Mouse (Mus musculus): ENCODE results near the gene Gp1ba.

The Gp1ba gene

DNA sequence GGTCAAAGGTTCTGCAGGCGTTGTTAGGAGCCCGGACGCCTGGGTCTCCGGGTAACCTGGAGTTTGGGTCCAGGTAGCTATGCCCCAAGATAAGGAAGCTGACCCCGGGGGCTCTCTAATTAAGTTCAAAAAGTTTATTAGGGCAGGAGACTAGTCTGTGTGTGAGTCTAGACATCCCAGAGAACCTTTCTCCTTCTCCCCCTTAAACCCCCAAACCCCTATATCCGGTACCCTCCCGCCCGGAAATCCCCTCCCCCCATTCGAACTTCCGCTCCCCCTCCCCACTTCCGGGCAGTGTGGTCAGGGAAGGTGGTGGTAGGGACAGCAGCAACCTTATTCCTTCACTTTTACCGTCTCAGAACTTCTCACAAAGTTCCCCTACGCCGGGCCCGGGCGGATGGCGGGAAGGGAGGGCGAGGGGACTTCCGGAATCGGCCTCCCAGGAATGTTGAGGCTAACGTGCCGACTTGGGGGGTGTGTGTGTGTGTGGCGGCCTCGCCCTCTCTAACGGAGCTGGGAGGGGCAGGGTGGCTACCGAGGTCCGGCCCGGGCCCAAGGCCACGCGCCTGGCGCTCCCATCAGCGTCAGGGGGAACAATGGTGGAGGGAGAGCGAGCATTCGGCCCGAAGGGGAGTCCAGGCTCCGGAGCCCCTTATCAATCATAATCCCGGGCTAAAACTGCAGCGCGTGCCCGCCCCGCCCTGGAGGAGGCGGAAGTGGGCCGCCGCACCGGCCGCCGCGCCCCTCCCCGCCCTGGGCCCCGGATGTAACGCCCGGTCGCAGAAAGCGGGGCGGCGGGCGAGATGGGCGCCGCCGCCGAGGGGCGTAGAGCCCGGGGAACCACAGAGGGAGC, 14.6 kb downstream of the Gp1ba start:
- peak; percentile 65 for DNase-seq (ENCODE audit: low spot score)

GRCm38 (mm10) chr11:70654198-70654922, 15.4 kb downstream of the Gp1ba start, which contains the start of gene Pfn1:
Pfn1 (minus strand) TSS chr11:70654644.
- peak; percentile 74 for DNase-seq (ENCODE audit: low spot score)

DNA sequence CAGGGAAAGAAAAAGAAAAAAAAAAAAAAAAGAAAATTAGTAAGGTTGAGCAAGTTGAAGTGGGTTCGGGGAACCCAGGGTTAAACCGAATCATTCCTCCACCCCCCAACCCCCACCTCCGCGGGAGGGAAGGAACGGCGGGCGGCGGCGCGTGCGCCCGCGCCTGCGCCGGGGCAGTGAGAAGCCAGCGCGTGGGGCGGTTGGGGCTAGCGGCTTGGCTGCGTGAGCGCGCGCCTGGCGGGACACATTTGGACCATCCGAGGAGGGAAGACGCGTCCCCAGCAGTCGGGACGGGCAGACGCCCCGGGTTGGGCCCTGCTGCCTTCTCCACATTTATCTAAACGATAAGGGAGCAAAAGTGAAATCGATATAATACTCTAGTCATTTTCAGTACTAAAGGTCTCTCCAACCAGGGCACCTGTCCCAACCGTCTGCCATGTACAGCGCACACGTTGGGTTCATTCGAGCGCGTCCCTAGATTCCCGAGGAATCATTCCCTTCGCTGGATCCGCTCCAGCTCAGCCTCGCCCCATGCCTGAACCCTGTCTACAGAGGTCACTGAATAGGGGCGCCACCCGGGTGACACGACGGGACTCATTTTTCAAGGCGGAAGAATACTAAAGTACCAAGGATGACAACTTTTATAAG, 16.1 kb downstream of the Gp1ba start:
- peak; percentile 77 for DNase-seq (ENCODE audit: low spot score)

- peak; percentile 71 for DNase-seq (ENCODE audit: low spot score)
Measured at GRCm38 (mm10) chr11:70655571-70656455, 16.9 kb downstream of the Gp1ba start.

DNA sequence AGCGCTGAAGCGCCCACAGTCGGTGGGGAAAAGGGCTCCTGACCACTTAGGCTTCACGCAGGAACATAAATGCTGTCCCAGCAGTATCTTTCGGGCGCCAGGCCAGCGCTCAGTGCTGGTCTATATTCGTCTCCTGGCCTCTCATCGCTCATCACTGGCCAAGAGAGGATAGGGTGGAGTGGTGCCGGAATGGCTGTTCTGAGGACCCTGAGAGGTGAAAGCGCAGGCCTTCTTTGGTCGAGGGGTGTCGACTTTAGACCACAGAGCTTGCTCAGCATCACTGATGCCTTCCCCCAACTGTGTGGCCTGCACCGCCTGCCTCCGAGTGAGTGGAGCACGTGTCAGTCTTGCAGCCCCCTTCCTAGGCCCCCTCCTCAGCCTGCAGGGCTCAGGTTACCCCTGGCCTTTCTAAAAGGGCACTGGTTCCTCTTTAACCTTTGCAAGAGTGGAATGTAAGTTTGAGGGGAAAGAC, 17.6 kb downstream of the Gp1ba start:
- DNase-seq (ENCODE audit: low spot score) = peak; percentile 53

GRCm38 (mm10) chr11:70656964-70657363, 18.0 kb downstream of the Gp1ba start, which contains the start of gene Eno3:
Eno3 (plus strand) TSS chr11:70657202.
- no peak for DNase-seq (ENCODE audit: low spot score)

DNA sequence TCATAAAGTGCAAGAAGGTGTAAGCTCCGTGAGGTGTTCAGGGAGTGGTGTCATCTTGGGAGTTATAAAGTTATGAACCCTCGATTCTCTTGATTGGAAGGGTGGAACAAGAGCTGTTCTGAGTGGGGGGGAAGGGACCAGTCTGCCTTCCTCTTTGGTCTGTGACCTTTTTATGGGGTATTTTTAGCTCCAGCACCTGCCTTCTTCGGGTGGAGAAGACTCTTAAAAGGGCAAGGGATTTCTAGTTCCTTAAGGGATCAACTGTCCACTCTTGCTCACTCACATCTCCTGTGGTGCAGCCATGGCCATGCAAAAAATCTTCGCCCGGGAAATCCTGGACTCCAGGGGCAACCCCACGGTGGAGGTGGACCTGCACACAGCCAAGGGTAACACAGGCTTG, 18.7 kb downstream of the Gp1ba start:
- no peak for DNase-seq (ENCODE audit: low spot score)

- DNase-seq (ENCODE audit: low spot score) = no peak
Measured at GRCm38 (mm10) chr11:70657991-70658390, 19.1 kb downstream of the Gp1ba start.

DNA sequence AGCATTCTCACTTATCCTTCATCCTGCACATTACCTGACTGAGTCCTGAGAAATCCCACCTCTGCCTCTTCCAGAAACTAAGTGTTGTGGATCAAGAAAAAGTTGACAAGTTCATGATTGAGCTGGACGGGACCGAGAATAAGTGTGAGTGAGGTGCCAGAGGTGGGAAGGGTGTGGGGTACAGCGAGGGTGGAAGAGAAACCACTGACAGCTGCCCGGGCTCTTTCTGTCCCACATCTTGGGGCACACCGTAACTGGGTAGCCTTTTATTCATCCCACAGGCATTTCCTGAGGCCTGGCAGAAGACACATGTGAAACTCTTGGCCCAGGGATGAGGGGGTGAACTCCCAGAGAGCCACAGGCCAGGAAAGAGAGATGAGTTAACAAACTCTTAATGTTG, 19.6 kb downstream of the Gp1ba start:
- no peak for DNase-seq (ENCODE audit: low spot score)

- DNase-seq (ENCODE audit: low spot score) = no peak
Measured at GRCm38 (mm10) chr11:70658942-70659341, 20.0 kb downstream of the Gp1ba start.

DNA sequence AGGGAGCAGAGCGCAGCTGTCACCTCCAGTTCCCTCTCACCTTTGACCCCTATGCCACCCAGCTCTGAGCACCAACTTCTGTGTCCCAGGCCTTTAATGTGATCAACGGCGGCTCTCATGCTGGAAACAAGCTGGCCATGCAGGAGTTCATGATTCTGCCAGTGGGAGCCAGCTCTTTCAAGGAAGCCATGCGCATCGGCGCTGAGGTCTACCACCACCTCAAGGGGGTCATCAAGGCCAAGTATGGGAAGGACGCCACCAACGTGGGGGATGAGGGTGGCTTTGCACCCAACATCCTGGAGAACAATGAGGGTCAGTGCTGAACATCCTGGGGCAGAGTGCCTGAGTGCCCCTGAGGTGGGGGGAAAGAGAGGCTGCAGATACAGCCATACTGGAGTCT, 21.6 kb downstream of the Gp1ba start:
- no peak for DNase-seq (ENCODE audit: low spot score)

DNA sequence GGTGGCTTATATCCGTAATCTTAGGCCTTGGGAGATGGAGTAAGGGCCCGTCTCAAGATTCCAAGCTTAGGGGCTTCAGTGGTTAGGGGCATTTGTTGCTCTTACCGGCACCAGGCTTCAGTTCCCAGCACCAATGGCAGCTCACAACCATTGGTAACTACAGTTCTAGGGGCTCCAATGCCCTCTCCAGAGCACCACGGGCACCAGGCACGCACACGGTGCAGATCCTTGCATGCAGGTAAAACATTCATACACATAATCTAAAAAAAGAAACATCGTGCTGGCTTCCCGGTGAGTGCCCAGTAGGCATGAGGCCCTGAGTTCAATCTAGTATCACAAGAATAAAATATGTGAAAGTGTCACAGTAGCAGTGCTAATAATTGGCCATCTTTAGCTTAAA, 24.2 kb downstream of the Gp1ba start:
- no peak for DNase-seq (ENCODE audit: low spot score)

DNA sequence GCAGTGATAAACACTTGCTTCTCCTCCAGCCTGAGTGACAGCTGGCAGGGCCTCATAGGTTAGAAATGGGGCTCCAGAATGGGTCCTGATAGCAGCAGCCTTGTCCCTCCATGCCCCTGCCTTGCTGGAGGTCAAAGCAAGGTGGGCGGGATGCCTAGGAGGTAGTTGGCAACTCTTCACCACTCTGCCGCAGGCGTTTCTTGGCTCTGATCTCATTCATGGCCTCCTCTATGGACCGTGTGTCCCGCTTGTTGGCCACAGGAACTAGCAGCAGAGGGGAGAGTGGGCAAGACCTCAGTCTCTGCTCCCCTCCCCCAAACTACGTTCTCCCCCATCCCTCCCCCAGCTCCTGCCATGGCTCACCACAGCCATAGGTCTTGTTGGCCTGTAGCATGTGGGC, 25.0 kb downstream of the Gp1ba start:
- no peak for DNase-seq (ENCODE audit: low spot score)

DNA sequence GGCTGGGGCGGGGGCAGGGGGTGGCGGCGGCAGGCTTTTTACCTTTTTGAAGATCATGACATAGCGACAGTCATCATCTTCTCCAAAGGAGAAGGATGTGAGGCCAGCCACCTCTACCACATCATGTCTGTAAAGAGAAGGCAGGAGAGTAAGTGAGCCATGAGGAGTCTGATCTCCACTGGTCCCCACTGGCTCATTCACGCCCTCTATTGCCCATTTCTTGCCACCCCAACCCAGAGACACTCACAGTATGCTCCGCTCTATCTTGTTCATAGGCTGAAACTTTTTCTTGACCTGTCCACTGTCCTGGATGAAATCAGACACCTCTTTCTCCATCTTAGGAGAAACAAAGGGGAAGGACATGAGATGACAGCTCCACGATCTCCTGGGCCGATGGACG, 25.8 kb downstream of the Gp1ba start:
- DNase-seq (ENCODE audit: low spot score) = no peak

DNA sequence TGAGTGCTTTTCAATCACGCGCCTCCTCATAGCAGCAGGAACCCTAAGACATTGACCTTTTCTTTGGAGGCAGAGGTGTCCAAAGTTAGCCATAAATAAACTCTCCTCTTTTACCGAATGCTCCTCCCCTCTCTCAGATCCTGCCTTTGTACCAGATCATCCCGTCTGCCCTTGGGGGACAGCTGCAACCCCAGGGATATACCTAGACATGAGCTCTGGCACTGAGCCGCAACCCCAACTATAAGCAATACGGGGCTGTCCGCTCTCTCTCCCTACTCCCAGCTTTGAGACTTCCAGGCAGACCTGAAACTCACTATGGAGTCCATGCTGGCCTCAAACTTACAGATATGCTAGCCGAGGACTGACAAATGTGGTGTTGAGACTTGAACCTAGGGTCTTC, 27.8 kb downstream of the Gp1ba start:
- no peak for DNase-seq (ENCODE audit: low spot score)

DNA sequence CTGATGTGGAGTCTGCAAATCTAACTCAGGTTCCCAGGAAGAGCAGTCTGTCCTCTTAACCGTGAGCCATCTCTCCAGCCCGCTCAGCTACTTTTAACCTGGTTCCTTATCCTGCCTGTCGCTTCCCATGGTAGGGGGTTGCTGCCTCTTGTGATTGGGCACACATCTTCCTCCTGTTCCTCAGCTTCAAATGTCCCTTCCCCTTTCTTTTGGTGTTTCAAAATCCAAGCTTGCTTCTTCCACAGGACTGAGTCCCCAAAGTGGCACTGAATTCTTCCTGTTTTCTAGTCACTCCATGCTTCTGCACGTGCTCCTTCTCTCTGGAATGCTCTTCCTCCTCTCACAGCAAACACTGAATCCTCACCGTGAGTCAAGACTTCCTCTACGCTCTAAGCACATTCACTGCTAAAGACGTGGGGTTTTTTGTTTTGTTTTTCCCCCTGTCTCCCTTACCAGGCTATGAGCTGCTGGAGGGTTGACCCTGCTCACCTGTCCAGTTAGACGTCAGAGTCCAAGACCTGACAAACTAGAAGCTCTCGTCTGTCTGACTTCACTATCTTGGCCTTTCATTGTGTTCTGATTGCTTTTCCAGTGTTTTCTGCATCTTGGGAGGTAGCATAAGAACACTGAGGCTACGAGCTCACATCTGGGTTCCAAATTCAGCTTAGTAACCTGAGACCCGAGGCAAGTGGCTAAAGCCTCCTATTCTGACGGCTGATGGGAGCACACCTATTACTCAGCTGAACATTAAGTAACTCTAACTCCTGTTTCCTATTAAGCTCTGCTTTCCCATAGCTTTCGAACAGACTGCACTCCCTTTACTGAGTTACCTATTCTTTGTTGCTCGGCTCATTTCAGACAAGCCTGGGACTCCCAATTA, 28.6 kb downstream of the Gp1ba start:
- no peak for DNase-seq (ENCODE audit: low spot score)

DNA sequence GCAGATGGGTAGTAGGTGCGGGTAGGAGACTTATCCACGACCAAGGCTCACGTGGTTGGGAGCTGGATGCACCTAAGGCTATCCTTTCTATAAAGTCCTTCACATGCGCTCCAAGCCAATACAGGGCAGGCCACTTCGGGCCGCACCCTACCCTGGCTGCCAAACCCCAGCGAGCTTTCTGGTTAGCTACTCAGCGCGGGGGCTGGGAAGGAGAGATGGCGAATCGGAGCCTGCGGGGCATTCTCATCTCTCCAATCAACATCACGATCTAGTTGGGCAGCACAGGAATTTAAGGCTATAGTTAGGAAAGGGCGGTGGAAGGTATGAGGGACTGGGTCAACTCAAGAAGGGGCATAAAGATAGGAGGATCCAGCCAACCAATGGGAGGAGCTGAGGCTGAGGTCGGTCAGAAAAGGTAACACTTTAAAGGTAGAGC, 29.4 kb downstream of the Gp1ba start:
- peak; percentile 59 for DNase-seq (ENCODE audit: low spot score)

DNA sequence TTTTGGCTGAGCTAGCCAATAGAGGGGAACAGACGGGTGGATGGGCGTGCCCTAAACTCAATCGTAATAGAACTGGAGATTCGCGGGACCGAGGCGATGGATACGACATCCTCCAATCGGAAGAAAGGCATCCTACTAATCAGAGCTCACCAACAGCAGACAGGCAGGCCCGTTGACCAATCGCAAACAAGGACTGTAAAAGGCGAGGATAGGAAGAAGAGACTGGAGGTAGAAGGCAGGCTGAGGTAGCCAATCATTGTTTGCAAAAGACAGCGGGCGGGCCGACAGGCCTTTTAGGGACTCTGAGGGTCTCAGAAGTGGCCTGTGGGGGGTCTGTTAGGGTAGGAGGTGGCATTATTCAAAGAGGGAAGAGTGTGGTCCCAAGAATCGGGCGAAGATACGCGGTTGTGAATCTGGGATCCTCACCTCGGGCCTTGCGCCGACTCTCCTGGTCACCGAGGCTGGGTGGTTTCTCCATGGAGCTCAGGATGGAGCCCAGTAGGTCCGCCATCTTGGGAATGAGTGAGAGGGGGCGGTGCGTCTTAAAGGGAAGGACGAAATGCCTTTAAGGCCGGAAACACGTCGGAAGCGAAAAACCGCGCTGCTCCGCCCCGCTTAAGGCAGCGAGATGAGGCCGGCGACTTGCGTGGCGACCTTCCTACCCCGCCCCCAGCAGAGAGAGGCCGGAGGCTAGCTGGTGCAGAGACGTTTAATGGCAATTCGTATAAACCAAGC, 30.0 kb downstream of the Gp1ba start, which contains the start of gene Spag7:
Spag7 (minus strand) TSS at position 646 of the 735 bp plus-strand sequence.
- DNase-seq (ENCODE audit: low spot score) = peak; percentile 87

DNA sequence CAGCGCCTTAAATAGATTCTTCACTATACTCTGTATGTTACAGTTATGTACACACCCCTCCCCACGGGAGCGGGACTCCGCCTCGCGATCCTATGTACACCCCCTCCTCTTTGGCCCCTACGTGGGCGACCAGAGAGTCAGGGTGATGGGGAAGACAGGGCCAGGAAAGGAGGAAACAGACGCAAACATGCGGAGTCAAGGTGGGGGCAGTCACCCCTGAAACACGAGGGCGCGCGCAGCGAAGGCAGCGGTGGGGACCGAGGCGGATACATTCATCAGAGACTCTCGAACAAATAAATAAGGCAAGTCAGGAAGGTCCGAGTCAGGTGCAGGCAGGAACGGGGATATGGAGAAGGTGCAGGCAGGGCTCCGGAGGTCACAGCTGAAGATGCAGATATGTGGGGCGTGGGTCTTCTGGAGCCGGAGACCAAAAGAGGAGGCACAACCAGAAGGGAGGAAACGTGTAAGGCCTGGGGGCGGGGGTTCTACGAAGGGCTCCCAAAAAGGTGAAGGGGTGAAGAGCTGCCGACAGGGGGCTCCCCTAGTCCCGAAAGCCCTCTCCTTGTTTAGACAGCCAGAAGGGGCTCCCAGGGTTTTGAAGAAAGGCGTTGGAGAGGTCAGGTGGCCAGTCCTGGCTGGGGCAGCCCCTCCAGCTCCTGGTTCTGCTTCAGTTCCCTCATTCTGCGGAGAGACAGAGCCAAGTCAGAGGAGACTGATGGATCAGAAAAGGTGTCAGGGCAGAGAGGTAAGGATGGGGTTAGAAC, 30.8 kb downstream of the Gp1ba start:
- peak; percentile 66 for DNase-seq (ENCODE audit: low spot score)
